Mouse (Mus musculus) ES-Bruce4 (cell line): ENCODE measurements around the gene Bicdl1.

Experiments
- CTCF ChIP-seq: IDR thresholded peaks from one replicate; pipeline ENCODE4 v1.8.1; 2011; ENCODE audit warnings: low read depth, low read length
- EP300 ChIP-seq: IDR thresholded peaks from 2 replicates; pipeline ENCODE4 v1.6.1; 2011; ENCODE audit warnings: low read depth, low read length; ENCODE audit not compliant: insufficient read depth
- POLR2A ChIP-seq: IDR thresholded peaks from one replicate; pipeline ENCODE4 v1.8.1; 2011; ENCODE audit warnings: low read length; ENCODE audit not compliant: insufficient read depth

DNA sequence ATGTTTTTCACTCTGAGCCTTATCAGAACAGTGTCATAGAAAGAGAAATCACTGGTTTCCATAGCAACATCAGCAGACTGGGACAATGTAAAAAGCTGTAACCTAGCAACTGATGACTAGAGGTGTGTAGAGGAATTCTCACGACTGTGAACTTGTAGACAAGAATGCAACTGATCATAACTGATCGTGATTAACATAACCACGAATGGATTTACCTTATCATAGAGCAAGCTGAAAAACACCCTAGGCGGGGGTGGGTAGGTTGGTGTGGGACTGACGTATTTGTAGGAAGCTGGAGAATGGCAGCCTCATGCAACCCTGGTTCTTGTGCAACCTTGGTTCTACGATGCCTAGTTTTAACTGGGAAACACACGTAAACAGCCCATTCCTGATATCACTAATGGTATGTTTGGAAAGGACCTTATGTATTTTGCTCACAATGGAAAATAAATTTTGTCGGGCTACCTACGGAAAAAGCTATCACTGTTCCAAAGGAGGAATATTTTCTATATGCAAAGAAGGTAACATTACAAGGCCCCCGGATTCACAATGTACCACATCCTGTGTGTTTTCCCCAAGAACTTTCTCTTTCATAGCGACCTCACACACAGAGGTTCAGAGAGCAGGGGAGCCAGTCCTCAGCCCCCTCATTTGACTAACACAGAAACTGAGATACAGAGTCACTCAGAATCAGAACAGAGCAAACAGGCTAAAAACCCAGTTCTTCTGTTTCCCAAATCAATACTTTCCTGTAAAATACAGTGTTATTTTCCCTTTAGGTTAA is 19.6 kb downstream of the Bicdl1 start:
- TF ChIP-seq POLR2A (no peak), EP300 (no peak), CTCF (no peak)
